ENCODE assay signal across 8 mouse cellular contexts in the genomic region with DNA sequence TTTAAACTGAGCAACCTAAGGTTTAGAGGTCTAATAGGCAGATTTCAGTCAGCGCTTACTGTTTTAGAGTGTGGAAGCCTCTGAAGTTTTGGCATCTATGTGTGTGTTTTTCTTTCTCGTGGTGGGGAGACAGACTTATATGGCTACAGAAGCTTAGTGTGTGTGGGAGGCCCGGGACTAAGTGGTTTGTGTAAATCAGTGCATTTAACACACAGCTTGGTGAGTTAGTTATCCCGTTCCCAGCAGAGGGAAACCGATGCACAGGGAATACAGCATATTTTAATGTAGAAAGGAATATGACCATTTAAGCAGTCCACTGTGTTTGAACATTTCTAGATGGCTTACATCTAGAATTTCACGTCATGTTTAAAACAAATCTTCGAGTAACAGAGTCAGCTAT. TPM values are rescaled to one million over a fixed set of nuclear protein-coding genes. Genes with fewer than 3 reads are reported as not detected.
DNase-seq lines count a peak whose midpoint lies in the region; ATAC-seq and TF ChIP-seq lines count a peak whose summit lies in the region.

No protein-coding gene starts in this region.

- H3K9me3 ChIP-seq in forebrain, embryonic 14.5 days (replicated peaks; ENCODE audit: control insufficient read depth, low read length), result no peaks in the 10 kb centered on the region
- no peaks in the 10 kb centered on the region for H3K9me3 ChIP-seq in liver, embryonic 13.5 days (replicated peaks)

- H3K27ac ChIP-seq in heart, adult 2 months, result peak overlapping the region; percentile 56; the same call in 1 of the 2 replicates
- H3K27ac ChIP-seq in forebrain, embryonic 14.5 days (ENCODE audit: low read depth, low read length), result no peak overlapping the region
- no peak overlapping the region for H3K27ac ChIP-seq in liver, embryonic 13.5 days

- peaks cover 7% of the 10 kb centered on the region for H3K4me1 ChIP-seq in heart, adult 2 months (ENCODE audit: control insufficient read depth, insufficient read depth, low read length)
- H3K4me1 ChIP-seq in forebrain, embryonic 14.5 days (ENCODE audit: control insufficient read depth, insufficient read depth, low read length), result peaks cover 7% of the 10 kb centered on the region
- peaks cover 17% of the 10 kb centered on the region for H3K4me1 ChIP-seq in liver, embryonic 13.5 days (replicated peaks)

- peak overlapping the region; percentile 54; the same call in 1 of the 2 replicates for H3K9ac ChIP-seq in heart, adult 2 months (ENCODE audit: low read depth, low read length)
- H3K9ac ChIP-seq in forebrain, embryonic 14.5 days (ENCODE audit: low read length), result peak overlapping the region; percentile 85
- peak overlapping the region; percentile 85 for H3K9ac ChIP-seq in liver, embryonic 13.5 days

- H3K4me3 ChIP-seq in heart, adult 2 months, result peak overlapping the region; percentile 84; the same call in 1 of the 2 replicates
- H3K4me3 ChIP-seq in forebrain, embryonic 14.5 days (ENCODE audit: low read depth, low read length), result peak overlapping the region; percentile 87
- peak overlapping the region; percentile 84 for H3K4me3 ChIP-seq in liver, embryonic 13.5 days (replicated peaks)

- 43% methylated on average over 7 of the region's 7 CpGs for WGBS in heart, adult 2 months
- 43% methylated on average over 7 of the region's 7 CpGs for WGBS in forebrain, embryonic 14.5 days
- 63% methylated on average over 7 of the region's 7 CpGs for WGBS in liver, embryonic 13.5 days (ENCODE audit: insufficient replicate concordance)

- TF ChIP-seq POLR2A in heart, adult 2 months (IDR thresholded peaks at IDR 0.05; ENCODE audit: insufficient read depth, low read depth, low read length), result no peak

- peaks cover 2% of the 10 kb centered on the region for H3K79me2 ChIP-seq in heart, adult 2 months (replicated peaks; ENCODE audit: control insufficient read depth, insufficient read depth, low read length)

- no peaks in the 10 kb centered on the region for H3K27me3 ChIP-seq in heart, adult 2 months (ENCODE audit: control insufficient read depth, insufficient read depth, low read length)
- no peaks in the 10 kb centered on the region for H3K27me3 ChIP-seq in forebrain, embryonic 14.5 days (replicated peaks; ENCODE audit: control insufficient read depth, insufficient read depth, low read length)
- peaks cover 40% of the 10 kb centered on the region for H3K27me3 ChIP-seq in liver, embryonic 13.5 days

- TF ChIP-seq CTCF in heart, adult 2 months (IDR thresholded peaks at IDR 0.05), result no peak

- intact Hi-C loops in heart, adult 2 months (cut with DNase I), result loop anchor here (5.0 to 10.0 kb wide), 2 partner anchors 112 to 805 kb away; a partner anchor contains a TSS

- peak overlapping the region; percentile 76 for H3K4me2 ChIP-seq in forebrain, embryonic 14.5 days (ENCODE audit: low read length)
- peak overlapping the region; percentile 97 for H3K4me2 ChIP-seq in liver, embryonic 13.5 days

- TF ChIP-seq EP300 in heart, adult 2 months (IDR thresholded peaks at IDR 0.05; ENCODE audit: insufficient read depth, low read depth, low read length), result no peak

- H3K36me3 ChIP-seq in heart, adult 2 months (ENCODE audit: control insufficient read depth, insufficient read depth, low read length), result no peaks in the 10 kb centered on the region; the same call in 1 of the 2 replicates
- H3K36me3 ChIP-seq in forebrain, embryonic 14.5 days (ENCODE audit: control insufficient read depth, insufficient read depth, low read length), result no peaks in the 10 kb centered on the region
- no peaks in the 10 kb centered on the region for H3K36me3 ChIP-seq in liver, embryonic 13.5 days

- DNase-seq in heart, adult 2 months, result no peak
- no peak for DNase-seq in heart, adult 9 months (ENCODE audit: low spot score in 2 of 2)
- peak; percentile 59 for DNase-seq in 3T3-L1 (ENCODE audit: low read depth, low spot score)
- DNase-seq in forebrain, embryonic 14.5 days (ENCODE audit: low spot score), result peak; percentile 6
- no peak for DNase-seq in liver, embryonic 13.5 days
- DNase-seq in ovary, adult 18-20 months (ENCODE audit: low spot score), result no peak

- ATAC-seq in forebrain, embryonic 14.5 days, result no peak
- ATAC-seq in liver, embryonic 13.5 days (ENCODE audit: low read depth), result no peak
- ATAC-seq in megakaryocyte, adult 5-6 weeks (ENCODE audit: poor library complexity, severe bottlenecking), result no peak
- no peak for ATAC-seq in monocyte, adult 5-6 weeks (replicated peaks; ENCODE audit: insufficient number of reproducible peaks, low FRiP score, low TSS enrichment, poor library complexity, severe bottlenecking)

RNA-seq across cellular contexts. Expression of a gene that starts 1.6 kb away (rescaled TPM):
- 10 to 100 TPM; 14.0 to 16.8 TPM for total RNA-seq in heart, adult 2 months (2021)
- 9.0 and 17.8 TPM in 2 replicates for polyA plus RNA-seq in heart, adult 2 months (2012; rRNA removed)
- polyA plus RNA-seq in forebrain, embryonic 14.5 days (2014; fragmentation: Nextera tagmentation; extraction: Ambion mirVana), result 6.5 and 6.9 TPM in 2 replicates
- polyA plus RNA-seq in liver, embryonic 13.5 days (2015; fragmentation: Nextera tagmentation; extraction: Ambion mirVana), result 1.1 TPM in 2 replicates
- 0.50 and 0.62 TPM in 2 replicates for total RNA-seq in megakaryocyte, adult 5-6 weeks (2015)
- total RNA-seq in megakaryocyte, adult 5-6 weeks (2017), result 0.45 and 0.59 TPM in 2 replicates
- total RNA-seq in monocyte, adult 5-6 weeks (2017), result 0.48 to 1.8 TPM (median 1.7 TPM) in 3 replicates

Comparison
In these comparisons a context has a peak if more than half of its experiments do, and no peak if none do; other contexts are left out.
1. DNase-seq: peak in 3T3-L1 (single experiment) and forebrain, embryonic 14.5 days (single experiment); none in heart, adult 2 months (0 of 2), heart, adult 9 months (0 of 2), liver, embryonic 13.5 days (single experiment) and ovary, adult 18-20 months (single experiment).
2. Peak in every context shown above with its lines, with median percentiles within 50 percentile points of each other: H3K4me3 ChIP-seq and H3K9ac ChIP-seq.